Mouse (Mus musculus): ENCODE measurements around the gene Ptgir.

- TF ChIP-seq CTCF (IDR thresholded peaks at IDR 0.05; ENCODE audit: low read depth): no peak
- no peak for TF ChIP-seq EP300 (IDR thresholded peaks at IDR 0.05; ENCODE audit: low read depth)
Observed at GRCm38 (mm10) chr7:16923283-16924036, 17.2 kb downstream of the Ptgir start.

Measured in liver, postnatal 0 days (tissue).